Mouse (Mus musculus): ENCODE measurements around the gene Zfp777. TPM values are rescaled to one million over a fixed set of nuclear protein-coding genes. Genes with fewer than 3 reads are reported as not detected.
A peak's percentile ranks its signal among the peaks of the same experiment; 100 is the strongest.

Zfp777 gene
- polyA plus RNA-seq, 1 experiment from 2014 or later, result 8.2 TPM

- Histone ChIP-seq H3K4me1 (no peaks in the 10 kb centered on the region), H3K27me3 (no peaks in the 10 kb centered on the region), H3K4me3 (no peak overlapping the region), H3K4me2 (no peak overlapping the region), H3K36me3 (peaks cover 70% of the 10 kb centered on the region), H3K9ac (no peak overlapping the region), H3K9me3 (peaks cover 19% of the 10 kb centered on the region), H3K27ac (no peak overlapping the region)
- peak; percentile 46; the same call in 1 of the 2 replicates for ATAC-seq (ENCODE audit: borderline replicate concordance, extremely low read depth, low FRiP score, low TSS enrichment)
- 83% methylated on average over 43 of the region's 43 CpGs for WGBS
These were observed 24.2 kb downstream of the Zfp777 start for GRCm38 (mm10) chr6:48024330-48024993.

GRCm38 (mm10) chr6:48022672-48023071 lies 26.0 kb downstream of the Zfp777 start:
- Histone ChIP-seq H3K4me3 (no peak overlapping the region), H3K4me1 (no peaks in the 10 kb centered on the region), H3K9ac (no peak overlapping the region), H3K27me3 (no peaks in the 10 kb centered on the region), H3K4me2 (no peak overlapping the region), H3K9me3 (peaks cover 19% of the 10 kb centered on the region), H3K36me3 (peaks cover 53% of the 10 kb centered on the region), H3K27ac (no peak overlapping the region)
- WGBS, result 65% methylated on average over 2 of the region's 2 CpGs
- no peak for ATAC-seq (ENCODE audit: borderline replicate concordance, extremely low read depth, low FRiP score, low TSS enrichment)

GRCm38 (mm10) chr6:48021678-48022077 lies 27.0 kb downstream of the Zfp777 start:
- Histone ChIP-seq H3K27ac (no peak overlapping the region), H3K9me3 (peaks cover 19% of the 10 kb centered on the region), H3K36me3 (peaks cover 44% of the 10 kb centered on the region), H3K9ac (no peak overlapping the region), H3K4me3 (no peak overlapping the region), H3K4me1 (no peaks in the 10 kb centered on the region), H3K27me3 (no peaks in the 10 kb centered on the region), H3K4me2 (no peak overlapping the region)
- no peak for ATAC-seq (ENCODE audit: borderline replicate concordance, extremely low read depth, low FRiP score, low TSS enrichment)
- 83% methylated on average over 1 of the region's 1 CpGs for WGBS

- H3K36me3 ChIP-seq, result peaks cover 27% of the 10 kb centered on the region
- no peak overlapping the region for H3K9ac ChIP-seq
- peaks cover 10% of the 10 kb centered on the region for H3K9me3 ChIP-seq
- no peak overlapping the region for H3K4me2 ChIP-seq
- H3K27me3 ChIP-seq, result no peaks in the 10 kb centered on the region
- no peak overlapping the region for H3K4me3 ChIP-seq
- ATAC-seq (ENCODE audit: borderline replicate concordance, extremely low read depth, low FRiP score, low TSS enrichment), result no peak
- WGBS, result 86% methylated on average over 2 of the region's 2 CpGs
- no peak overlapping the region for H3K27ac ChIP-seq
- no peaks in the 10 kb centered on the region for H3K4me1 ChIP-seq
These were observed 28.7 kb downstream of the Zfp777 start for GRCm38 (mm10) chr6:48020006-48020405.

- H3K9ac ChIP-seq, result no peak overlapping the region
- H3K4me3 ChIP-seq, result no peak overlapping the region
- no peaks in the 10 kb centered on the region for H3K9me3 ChIP-seq
- no peaks in the 10 kb centered on the region for H3K36me3 ChIP-seq
- H3K27me3 ChIP-seq, result 0 out of 2 replicates have a peak, but pooled peaks cover 6% of the 10 kb centered on the region
- no peak for ATAC-seq (ENCODE audit: borderline replicate concordance, extremely low read depth, low FRiP score, low TSS enrichment)
- H3K4me2 ChIP-seq, result peak overlapping the region; percentile 67; the same call in 1 of the 2 replicates
- 93% methylated on average over 9 of the region's 9 CpGs for WGBS
- H3K4me1 ChIP-seq, result no peaks in the 10 kb centered on the region
- no peak overlapping the region for H3K27ac ChIP-seq
These were observed 31.9 kb downstream of the Zfp777 start for GRCm38 (mm10) chr6:48016841-48017240.

GRCm38 (mm10) chr6:48016090-48016521 lies 32.6 kb downstream of the Zfp777 start:
- no peaks in the 10 kb centered on the region for H3K9me3 ChIP-seq
- no peaks in the 10 kb centered on the region for H3K36me3 ChIP-seq
- H3K4me1 ChIP-seq, result peaks cover under 1% of the 10 kb centered on the region; the same call in 1 of the 2 replicates
- H3K27ac ChIP-seq, result peak overlapping the region; percentile 35; the same call in 1 of the 2 replicates
- 0 out of 2 replicates have a peak, but pooled peaks cover 6% of the 10 kb centered on the region for H3K27me3 ChIP-seq
- no peak overlapping the region for H3K9ac ChIP-seq
- under 1% methylated on average over 18 of the region's 24 CpGs for WGBS
- peak overlapping the region; percentile 67 for H3K4me2 ChIP-seq
- ATAC-seq (ENCODE audit: borderline replicate concordance, extremely low read depth, low FRiP score, low TSS enrichment), result peak; percentile 91
- peak overlapping the region; percentile 38 for H3K4me3 ChIP-seq

GRCm38 (mm10) chr6:48010727-48011126 lies 38.0 kb downstream of the Zfp777 start:
- Histone ChIP-seq H3K9me3 (no peaks in the 10 kb centered on the region), H3K9ac (no peak overlapping the region), H3K4me1 (peaks cover 10% of the 10 kb centered on the region; the same call in 1 of the 2 replicates), H3K27ac (no peak overlapping the region), H3K27me3 (peaks cover 6% of the 10 kb centered on the region; the same call in 1 of the 2 replicates), H3K4me3 (no peak overlapping the region), H3K4me2 (no peak overlapping the region), H3K36me3 (no peaks in the 10 kb centered on the region)
- peak; percentile 78; the same call in 1 of the 2 replicates for ATAC-seq (ENCODE audit: borderline replicate concordance, extremely low read depth, low FRiP score, low TSS enrichment)
- WGBS, result 15% methylated on average over 8 of the region's 8 CpGs

- Histone ChIP-seq H3K9me3 (no peaks in the 10 kb centered on the region), H3K27me3 (no peaks in the 10 kb centered on the region), H3K4me3 (no peak overlapping the region), H3K4me2 (no peak overlapping the region), H3K4me1 (no peaks in the 10 kb centered on the region), H3K36me3 (no peaks in the 10 kb centered on the region), H3K27ac (no peak overlapping the region), H3K9ac (no peak overlapping the region)
- WGBS, result 70% methylated on average over 9 of the region's 9 CpGs
- no peak for ATAC-seq (ENCODE audit: borderline replicate concordance, extremely low read depth, low FRiP score, low TSS enrichment)
These were observed 53.0 kb downstream of the Zfp777 start for GRCm38 (mm10) chr6:47995661-47996060.

GRCm38 (mm10) chr6:47983936-47984335 lies 64.8 kb downstream of the Zfp777 start:
- H3K9me3 ChIP-seq, result no peaks in the 10 kb centered on the region
- WGBS, result 18% methylated on average over 2 of the region's 2 CpGs
- no peaks in the 10 kb centered on the region for H3K36me3 ChIP-seq
- no peak for ATAC-seq (ENCODE audit: borderline replicate concordance, extremely low read depth, low FRiP score, low TSS enrichment)
- H3K27me3 ChIP-seq, result no peaks in the 10 kb centered on the region
- H3K9ac ChIP-seq, result no peak overlapping the region
- no peak overlapping the region for H3K27ac ChIP-seq
- H3K4me2 ChIP-seq, result no peak overlapping the region
- no peak overlapping the region for H3K4me3 ChIP-seq
- no peaks in the 10 kb centered on the region for H3K4me1 ChIP-seq

- Histone ChIP-seq H3K4me2 (no peak overlapping the region), H3K36me3 (no peaks in the 10 kb centered on the region), H3K27ac (peak overlapping the region; percentile 13; the same call in 1 of the 2 replicates), H3K9ac (no peak overlapping the region), H3K4me3 (no peak overlapping the region), H3K27me3 (no peaks in the 10 kb centered on the region), H3K4me1 (no peaks in the 10 kb centered on the region), H3K9me3 (no peaks in the 10 kb centered on the region)
- WGBS, result 8% methylated on average over 6 of the region's 6 CpGs
- peak; percentile 75; the same call in 1 of the 2 replicates for ATAC-seq (ENCODE audit: borderline replicate concordance, extremely low read depth, low FRiP score, low TSS enrichment)
These were observed 69.8 kb downstream of the Zfp777 start for GRCm38 (mm10) chr6:47978897-47979368.

GRCm38 (mm10) chr6:47974599-47974998 lies 74.1 kb downstream of the Zfp777 start:
- H3K36me3 ChIP-seq, result no peaks in the 10 kb centered on the region
- H3K9me3 ChIP-seq, result no peaks in the 10 kb centered on the region
- H3K4me1 ChIP-seq, result no peaks in the 10 kb centered on the region
- no peak for ATAC-seq (ENCODE audit: borderline replicate concordance, extremely low read depth, low FRiP score, low TSS enrichment)
- no peak overlapping the region for H3K4me3 ChIP-seq
- WGBS, result 76% methylated on average over 1 of the region's 1 CpGs
- H3K4me2 ChIP-seq, result no peak overlapping the region
- no peaks in the 10 kb centered on the region for H3K27me3 ChIP-seq
- H3K27ac ChIP-seq, result no peak overlapping the region
- no peak overlapping the region for H3K9ac ChIP-seq

Measured in lung, embryonic 15.5 days (tissue).